Mouse (Mus musculus): Measurements from ENCODE around the gene Cmtm2a.

DNA sequence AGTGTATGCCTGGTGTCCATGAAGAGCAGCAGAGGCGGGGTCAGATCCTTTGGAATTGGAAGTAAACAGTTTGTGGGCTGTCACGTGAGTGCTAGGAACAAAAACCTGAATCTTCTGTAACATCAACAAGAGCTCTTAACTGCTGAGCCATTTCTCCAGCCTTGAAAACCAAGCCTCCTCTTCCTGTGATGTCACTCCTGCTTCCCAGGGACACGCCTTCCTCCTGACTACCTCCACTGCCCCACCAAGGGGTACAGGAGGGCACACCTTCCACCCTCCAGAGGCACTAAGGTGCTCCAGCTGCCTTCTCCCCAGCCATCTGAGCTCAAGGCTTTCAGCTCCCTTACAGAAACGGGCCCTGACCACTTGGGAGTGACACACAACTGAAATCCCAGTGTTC, 46.4 kb downstream of the Cmtm2a start:
- TF ChIP-seq CTCF (conservative IDR thresholded peaks at IDR 0.05; ENCODE audit: low read length) (no peak), NANOG (IDR thresholded peaks at IDR 0.05; ENCODE audit: borderline replicate concordance, low read length) (no peak)
